Mouse (Mus musculus): ENCODE data around the gene Lypd6b.

The Lypd6b gene

DNA sequence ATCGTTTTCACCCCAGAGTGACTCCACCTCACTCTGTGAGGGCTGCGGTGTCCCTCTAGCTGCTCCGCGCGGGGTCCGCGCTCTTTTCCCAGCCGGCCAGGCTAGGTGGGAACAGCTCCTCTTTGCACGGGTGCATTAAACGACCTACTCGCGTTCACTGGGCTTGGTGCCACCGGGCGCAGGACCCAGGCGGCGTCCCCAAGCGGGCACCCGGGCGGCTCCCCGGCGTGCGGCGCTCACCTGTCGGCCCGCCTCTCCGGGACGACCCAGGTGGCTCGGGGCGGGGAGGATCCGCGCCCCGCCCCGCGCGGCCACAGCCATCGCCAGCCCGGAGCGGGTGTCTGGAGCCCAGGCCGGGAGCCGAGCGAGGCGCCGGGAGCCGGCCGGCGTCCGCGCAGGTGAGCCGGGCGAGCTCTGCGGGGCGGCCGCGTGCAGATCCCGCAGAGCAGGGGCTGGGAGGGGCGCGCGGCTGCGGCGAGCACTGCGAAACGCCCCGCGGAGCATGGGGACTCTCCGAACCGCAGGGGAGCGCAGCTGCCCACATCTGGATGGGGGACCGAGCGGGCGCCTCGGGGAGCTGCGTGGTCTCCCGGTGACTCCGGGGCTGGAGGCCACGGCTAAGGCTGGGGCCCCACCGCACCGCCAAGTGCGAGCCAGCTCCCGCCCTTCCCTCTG lies at the start of gene Lypd6b:
TSS of gene Lypd6b (plus strand) at position 313 of the 675 bp plus-strand sequence.
- DNase-seq = no peak

- peak; percentile 85 for DNase-seq
Measured at GRCm38 (mm10) chr2:49739046-49739445, 48.4 kb upstream of the Lypd6b start.

- DNase-seq = no peak
Measured at GRCm38 (mm10) chr2:49741026-49741425, 46.5 kb upstream of the Lypd6b start.

GRCm38 (mm10) chr2:49741895-49742734 lies 45.4 kb upstream of the Lypd6b start:
- DNase-seq = peak; percentile 84

GRCm38 (mm10) chr2:49742919-49743318 lies 44.6 kb upstream of the Lypd6b start:
- no peak for DNase-seq

DNA sequence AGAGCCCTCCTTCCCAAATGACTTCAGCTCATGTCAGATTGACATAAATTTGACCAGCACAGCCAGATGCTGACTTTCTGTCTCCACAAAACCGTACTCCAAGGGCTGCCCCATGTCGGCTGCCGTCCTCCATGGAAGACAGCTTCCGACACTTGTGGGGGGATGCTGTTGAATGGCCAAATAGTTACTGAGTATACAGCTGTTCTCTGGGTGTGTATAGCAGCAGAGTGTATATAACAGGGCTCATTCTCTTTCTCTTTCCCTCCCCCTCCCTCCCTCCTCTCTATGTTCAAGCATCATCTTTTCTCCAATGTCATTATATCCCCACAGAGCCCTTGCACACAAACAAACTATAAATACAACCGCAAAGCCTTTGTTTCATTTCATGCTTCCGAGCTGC lies 43.7 kb upstream of the Lypd6b start:
- DNase-seq = no peak

DNA sequence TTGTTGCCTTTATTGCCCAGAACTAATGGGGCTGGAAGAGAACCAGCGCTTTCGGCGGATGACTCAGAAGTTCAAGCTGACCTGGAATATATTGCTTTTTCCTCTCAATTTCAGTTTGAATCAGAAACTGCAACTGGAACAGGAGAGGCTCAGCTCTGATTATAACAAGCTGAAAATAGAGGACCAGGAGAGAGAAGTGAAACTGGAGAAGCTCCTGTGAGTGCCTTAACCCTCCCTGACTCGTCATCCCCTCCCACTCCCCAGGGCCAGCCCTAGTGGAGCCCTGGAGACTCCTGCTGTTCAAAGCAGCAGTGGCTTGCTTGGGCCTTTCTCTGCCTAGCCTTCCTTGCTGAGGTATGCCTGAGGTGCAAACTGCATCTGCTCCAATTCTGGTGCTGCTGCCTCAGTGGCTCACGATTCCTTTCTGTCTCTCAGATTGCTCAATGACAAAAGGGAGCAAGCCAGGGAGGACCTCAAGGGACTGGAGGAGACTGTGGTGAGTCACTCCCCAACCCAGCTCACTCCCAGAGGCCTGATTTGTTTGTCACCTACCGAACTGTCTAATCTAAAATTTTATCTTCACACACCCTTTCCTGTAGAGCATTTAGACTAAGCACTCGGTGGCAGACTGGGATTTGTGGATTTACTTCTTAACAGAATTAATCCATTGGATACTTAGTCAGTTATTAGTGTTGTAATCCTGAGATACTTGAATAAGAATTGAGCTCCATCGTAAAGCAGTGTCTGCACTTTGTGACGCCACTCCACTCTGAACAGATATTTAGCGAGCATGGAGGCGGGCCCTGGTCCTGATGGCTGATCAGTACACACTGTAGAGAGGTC lies 43.0 kb upstream of the Lypd6b start:
- DNase-seq = no peak

- peak; percentile 93 for DNase-seq
Measured at GRCm38 (mm10) chr2:49745094-49745781, 42.2 kb upstream of the Lypd6b start.

GRCm38 (mm10) chr2:49746947-49747346 lies 40.5 kb upstream of the Lypd6b start:
- peak; percentile 40 for DNase-seq

- no peak for DNase-seq
Measured at GRCm38 (mm10) chr2:49747670-49748069, 39.8 kb upstream of the Lypd6b start.

DNA sequence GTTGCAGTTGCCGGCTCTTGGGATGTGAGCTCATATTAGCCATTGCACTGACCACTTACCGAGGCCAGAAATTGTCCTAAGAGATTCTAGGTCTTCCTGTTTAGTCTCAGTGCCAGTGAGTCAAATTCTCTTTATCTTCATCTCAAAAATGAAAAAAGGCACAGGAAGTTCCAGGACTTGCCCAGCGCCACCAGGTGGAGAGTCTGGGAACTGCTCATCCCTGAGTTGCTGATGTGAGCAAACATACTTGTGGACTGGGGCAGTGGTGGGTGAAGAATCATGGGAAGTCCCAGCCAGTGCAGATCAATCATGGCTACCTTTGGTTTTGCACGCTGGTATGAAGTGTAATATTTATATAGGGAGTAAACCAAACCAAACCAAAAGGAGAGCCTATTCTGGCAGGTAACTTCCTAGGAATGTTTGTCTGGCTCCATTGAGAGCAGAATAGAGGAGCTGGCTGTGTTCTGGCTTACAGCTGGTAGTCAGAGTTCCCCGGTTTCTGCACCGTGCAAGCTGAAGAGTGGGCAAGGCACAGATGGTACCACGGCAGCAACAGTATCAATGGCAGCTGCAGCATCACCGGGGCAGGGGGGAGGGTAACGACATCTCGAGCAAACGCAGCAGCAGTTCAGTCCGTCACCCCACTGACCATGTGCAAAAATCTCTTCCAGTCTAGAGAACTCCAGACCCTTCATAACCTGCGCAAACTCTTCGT lies 38.7 kb upstream of the Lypd6b start:
- peak; percentile 48 for DNase-seq

- DNase-seq = no peak
Measured at GRCm38 (mm10) chr2:49749730-49750576, 37.5 kb upstream of the Lypd6b start.

DNA sequence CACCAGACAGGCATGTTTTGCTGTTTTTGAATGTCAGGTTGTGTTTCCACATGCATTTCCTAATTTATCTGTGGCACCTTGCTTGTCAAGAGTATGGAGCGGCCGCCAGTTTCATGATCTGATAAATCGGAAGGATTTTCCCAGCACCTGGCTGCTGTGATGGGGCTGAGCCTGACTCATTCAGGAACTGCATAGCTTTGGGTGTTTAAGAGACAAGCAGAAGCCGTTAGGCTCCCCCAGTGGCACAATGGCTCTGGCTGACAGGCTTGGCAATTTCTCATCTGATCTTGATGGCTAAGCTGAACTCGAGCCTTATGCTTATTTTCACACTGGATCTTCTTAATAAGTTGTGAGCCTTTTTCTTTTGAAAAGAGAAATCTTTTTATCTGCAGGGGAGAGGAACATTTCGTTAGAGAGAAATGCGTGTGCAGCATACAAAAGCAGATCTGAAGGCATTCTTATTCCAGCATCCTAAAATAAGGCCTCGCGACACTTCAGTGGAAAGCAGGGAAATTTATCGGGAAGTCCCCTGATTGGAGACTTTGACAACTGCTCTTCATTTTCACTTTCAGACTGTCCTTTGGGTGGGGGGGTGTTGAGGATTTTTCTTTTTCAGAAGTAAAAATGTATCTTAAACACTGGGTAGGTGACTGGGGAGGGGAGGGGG lies 35.8 kb upstream of the Lypd6b start:
- no peak for DNase-seq

DNA sequence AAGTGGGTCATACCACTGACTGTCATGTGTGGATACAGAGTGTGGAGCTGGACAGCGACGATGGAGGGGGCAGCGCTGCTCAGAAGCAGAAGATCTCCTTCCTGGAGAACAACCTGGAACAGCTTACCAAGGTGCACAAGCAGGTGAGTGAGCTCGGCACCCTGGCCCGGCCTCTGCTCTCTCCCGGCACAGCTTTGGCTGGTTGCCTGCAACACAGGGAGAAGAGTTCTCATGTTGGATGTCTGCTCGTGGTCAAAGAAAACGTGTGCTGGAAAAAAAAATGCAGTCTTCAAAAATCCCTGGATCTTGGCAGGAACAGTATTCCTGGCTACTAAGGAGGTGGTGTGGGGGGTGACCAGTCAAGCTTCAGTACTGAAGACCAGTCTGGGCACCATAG lies 35.3 kb upstream of the Lypd6b start:
- peak; percentile 63 for DNase-seq

DNA sequence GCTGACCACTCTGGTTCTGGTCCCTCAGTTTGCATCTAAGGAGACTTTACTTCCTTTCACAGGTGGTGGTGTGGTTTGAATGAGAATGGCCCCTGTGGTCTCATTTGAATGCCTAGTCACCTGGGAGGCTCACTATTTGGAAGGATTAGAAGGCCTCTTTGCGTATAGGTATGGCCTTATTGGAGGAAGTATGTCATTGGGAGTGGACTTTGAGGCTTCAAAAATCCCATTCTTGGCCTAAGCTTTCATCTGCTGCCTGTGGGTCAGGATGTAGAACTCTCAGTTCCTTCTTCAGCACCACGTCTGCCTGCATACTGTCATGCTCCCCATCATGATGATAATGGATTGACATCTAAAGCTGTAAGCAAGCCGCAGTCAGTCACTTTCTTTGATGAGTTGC lies 34.4 kb upstream of the Lypd6b start:
- no peak for DNase-seq

GRCm38 (mm10) chr2:49755054-49755453 lies 32.4 kb upstream of the Lypd6b start:
- no peak for DNase-seq

GRCm38 (mm10) chr2:49757616-49758015 lies 29.9 kb upstream of the Lypd6b start:
- no peak for DNase-seq

DNA sequence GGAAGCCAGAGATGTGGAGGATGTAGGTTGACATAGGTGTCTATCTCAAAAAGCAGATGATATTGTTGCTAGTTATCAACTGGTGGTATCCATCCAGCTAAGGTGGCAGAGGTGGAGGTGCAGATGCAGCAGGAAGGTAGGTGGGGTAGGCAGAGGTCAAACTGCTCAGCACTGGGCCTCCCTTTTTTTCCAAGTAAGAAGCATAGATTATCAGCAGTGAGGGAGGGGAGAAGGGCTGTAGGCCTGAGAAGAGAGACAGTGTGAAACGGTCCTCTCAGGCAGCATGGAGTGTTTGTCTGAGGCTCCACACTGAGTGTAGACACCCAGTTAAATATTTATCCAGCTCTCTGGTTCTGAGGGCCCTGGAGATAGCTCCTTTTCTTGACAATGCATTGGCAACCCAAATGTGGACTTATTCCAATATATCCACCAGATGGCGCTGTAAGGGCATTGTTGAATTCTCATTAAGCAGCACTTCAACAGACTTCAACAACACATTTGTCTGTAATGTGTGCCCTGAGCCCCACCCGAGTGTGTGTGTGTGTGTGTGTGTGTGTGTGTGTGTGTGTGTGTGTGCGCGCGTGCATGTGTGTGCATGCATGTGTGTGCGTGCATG lies 23.0 kb upstream of the Lypd6b start:
- no peak for DNase-seq

DNA sequence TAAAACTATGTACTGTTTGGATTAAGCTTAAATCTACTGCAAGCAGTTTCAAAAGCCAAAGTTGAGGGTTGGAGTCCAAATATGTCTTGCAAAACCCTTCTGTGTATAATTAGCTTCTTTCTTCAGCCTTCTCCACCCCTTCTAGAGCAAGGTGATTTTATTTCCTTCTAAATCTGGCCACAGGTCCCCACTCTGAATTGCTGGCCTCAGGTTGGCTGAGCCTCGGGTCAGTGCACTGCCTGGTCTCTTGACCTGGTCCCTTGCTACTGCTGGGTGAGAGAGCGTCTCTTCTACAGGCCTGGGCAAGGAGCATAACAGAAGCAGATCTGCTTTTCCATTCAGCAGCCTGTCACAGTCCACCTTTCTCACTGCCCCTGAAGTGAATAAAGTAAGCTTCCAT lies 18.6 kb upstream of the Lypd6b start:
- no peak for DNase-seq

GRCm38 (mm10) chr2:49770440-49770839 lies 17.0 kb upstream of the Lypd6b start:
- DNase-seq = no peak

Data from cerebellum, adult 9-11 months (tissue).